Mouse (Mus musculus): Measurements from ENCODE around the gene Kirrel. TPM values are rescaled to one million over a fixed set of nuclear protein-coding genes. Genes with fewer than 3 reads are reported as not detected.

Kirrel gene
- total and polyA plus RNA-seq, 3 experiments: not detected

- no peak overlapping the region for H3K9ac ChIP-seq (ENCODE audit: insufficient read depth, low read depth)
- no peak overlapping the region for H3K4me2 ChIP-seq (ENCODE audit: insufficient read depth, low read depth, poor library complexity, severe bottlenecking)
- dilution Hi-C loops (cut with MboI; ENCODE audit: extremely low pct_ligation_motif_present, extremely low pct_unique_long_range_greater_than_20kb, low sequenced_read_pairs) (no loop called here), in situ Hi-C loops (cut with MboI; ENCODE audit: low pct_ligation_motif_present, low pct_unique_long_range_greater_than_20kb, low sequenced_read_pairs) (loop anchor here (10.0 kb wide), 1 partner anchor 92 kb away; no protein-coding TSS in a partner anchor)
- peaks cover 47% of the 10 kb centered on the region for H3K27me3 ChIP-seq (replicated peaks)
- H3K36me3 ChIP-seq (replicated peaks in 1 of 2; ENCODE audit: control insufficient read depth in 1 of 2, insufficient read depth in 1 of 2, low read length in 1 of 2): no peaks in the 10 kb centered on the region
- no peaks in the 10 kb centered on the region for H3K4me1 ChIP-seq (ENCODE audit: control insufficient read depth in 1 of 2, insufficient read depth in 2 of 2)
- H3K4me3 ChIP-seq (replicated peaks in 1 of 3; ENCODE audit: low read depth in 2 of 3, low read length in 2 of 3, poor library complexity in 1 of 3): no peak overlapping the region
- no peak for DNase-seq (ENCODE audit: extremely low read depth)
- TF ChIP-seq TCF12 (IDR thresholded peaks at IDR 0.05; ENCODE audit: low read depth, low read length) (no peak), BHLHE40 (IDR thresholded peaks at IDR 0.05; ENCODE audit: low read depth, low read length) (no peak), ETS1 (conservative IDR thresholded peaks at IDR 0.05; ENCODE audit: low read depth, low read length) (no peak), POLR2AphosphoS2 (IDR thresholded peaks at IDR 0.05; ENCODE audit: low read depth, low read length) (no peak), E2F4 (IDR thresholded peaks at IDR 0.05; ENCODE audit: insufficient replicate concordance, low read depth, low read length) (no peak), RCOR1 (conservative IDR thresholded peaks at IDR 0.05; ENCODE audit: low read depth, low read length) (no peak), SIN3A (IDR thresholded peaks at IDR 0.05; ENCODE audit: low read length) (no peak), POLR2A (IDR thresholded peaks at IDR 0.05; ENCODE audit: low read depth, low read length) (no peak), HCFC1 (IDR thresholded peaks at IDR 0.05; ENCODE audit: low read depth, low read length) (no peak), MAZ (IDR thresholded peaks at IDR 0.05; ENCODE audit: low read depth, low read length) (no peak), CHD2 (IDR thresholded peaks at IDR 0.05; ENCODE audit: low read length) (no peak)
- H3K27ac ChIP-seq (ENCODE audit: insufficient read depth, low read depth): no peak overlapping the region
- no peaks in the 10 kb centered on the region for H3K9me3 ChIP-seq (replicated peaks; ENCODE audit: low read length)
- no peaks in the 10 kb centered on the region for H3K79me2 ChIP-seq (replicated peaks; ENCODE audit: control insufficient read depth, extremely low read depth, insufficient read depth, poor library complexity, severe bottlenecking)
Observed at GRCm38 (mm10) chr3:87176687-87177086, 2.1 kb upstream of the Kirrel start.

DNA sequence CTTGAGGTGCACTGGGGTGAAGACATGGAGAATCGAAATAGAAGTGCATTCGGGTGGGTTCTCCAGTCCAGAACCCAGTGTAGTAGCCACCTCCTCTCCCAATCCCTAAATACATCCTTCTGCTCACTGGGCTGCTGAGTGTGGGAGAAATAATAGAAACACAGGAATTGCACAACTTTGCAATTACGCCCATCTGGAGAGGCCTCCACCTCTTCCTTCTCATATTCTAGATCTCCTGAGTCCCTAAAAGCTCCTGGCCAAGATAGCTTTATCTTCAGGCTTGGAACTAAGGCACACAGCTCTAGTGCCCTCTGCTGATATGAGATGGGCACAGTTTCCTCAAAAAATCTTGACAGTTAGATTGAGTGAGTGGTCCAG is 880 bp upstream of the Kirrel start:
- dilution Hi-C loops (cut with MboI; ENCODE audit: extremely low pct_ligation_motif_present, extremely low pct_unique_long_range_greater_than_20kb, low sequenced_read_pairs) (no loop called here), in situ Hi-C loops (cut with MboI; ENCODE audit: low pct_ligation_motif_present, low pct_unique_long_range_greater_than_20kb, low sequenced_read_pairs) (loop anchor here (10.0 kb wide), 1 partner anchor 91 kb away; no protein-coding TSS in a partner anchor)
- peaks cover 52% of the 10 kb centered on the region for H3K27me3 ChIP-seq (replicated peaks)
- no peak overlapping the region for H3K9ac ChIP-seq (ENCODE audit: insufficient read depth, low read depth)
- H3K9me3 ChIP-seq (replicated peaks; ENCODE audit: low read length): no peaks in the 10 kb centered on the region
- peak; percentile 73 for TF ChIP-seq SMC3 (IDR thresholded peaks at IDR 0.05; ENCODE audit: low read depth, low read length)
- no peak for TF ChIP-seq ZNF384 (IDR thresholded peaks at IDR 0.05; ENCODE audit: low read depth, low read length)
- peak; percentile 61 for TF ChIP-seq RAD21 (IDR thresholded peaks at IDR 0.05; ENCODE audit: low read depth, low read length)
- peak in 1 of 2 experiments; percentile 69; a peak in 2 of 4 replicates for TF ChIP-seq CTCF (conservative IDR thresholded peaks at IDR 0.05 in 1 of 2, IDR thresholded peaks at IDR 0.05 in 1 of 2; ENCODE audit: low read depth in 2 of 2, low read length in 2 of 2)
- H3K4me2 ChIP-seq (ENCODE audit: insufficient read depth, low read depth, poor library complexity, severe bottlenecking): no peak overlapping the region
- H3K79me2 ChIP-seq (replicated peaks; ENCODE audit: control insufficient read depth, extremely low read depth, insufficient read depth, poor library complexity, severe bottlenecking): no peaks in the 10 kb centered on the region
- H3K4me1 ChIP-seq (ENCODE audit: control insufficient read depth in 1 of 2, insufficient read depth in 2 of 2): no peaks in the 10 kb centered on the region
- DNase-seq (ENCODE audit: extremely low read depth): no peak
- no peak overlapping the region for H3K27ac ChIP-seq (ENCODE audit: insufficient read depth, low read depth)
- H3K36me3 ChIP-seq (replicated peaks in 1 of 2; ENCODE audit: control insufficient read depth in 1 of 2, insufficient read depth in 1 of 2, low read length in 1 of 2): no peaks in the 10 kb centered on the region
- no peak overlapping the region for H3K4me3 ChIP-seq (replicated peaks in 1 of 3; ENCODE audit: low read depth in 2 of 3, low read length in 2 of 3, poor library complexity in 1 of 3)
